Mouse (Mus musculus): ENCODE data around the gene Fam76b. TPM values are rescaled to one million over a fixed set of nuclear protein-coding genes. Genes with fewer than 3 reads are reported as not detected.
A peak's percentile ranks its signal among the peaks of the same experiment; 100 is the strongest.

Gene Fam76b
- total RNA-seq, 2 experiments from 2014 or later = 19.3 to 19.9 TPM

DNA sequence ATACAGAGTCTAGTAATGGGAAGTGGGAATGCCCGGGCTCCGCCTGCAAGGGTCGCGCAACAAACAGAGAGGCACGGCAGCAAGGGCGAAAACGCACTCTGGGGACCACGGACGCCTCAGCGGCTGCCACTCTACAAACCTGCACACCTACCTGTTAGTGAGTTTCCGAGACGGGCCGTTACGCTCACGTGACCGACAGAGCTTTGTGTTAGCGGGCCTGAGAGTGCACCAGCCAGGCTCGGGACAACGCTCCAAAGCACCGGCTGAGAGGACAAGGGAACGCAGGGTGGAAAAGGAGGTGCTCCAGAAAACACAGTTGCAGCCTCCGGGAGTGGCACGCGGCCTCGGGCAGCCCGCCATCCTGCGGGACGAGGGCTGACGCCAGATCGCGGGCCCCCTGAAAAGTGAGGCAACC, 1.1 kb upstream of the Fam76b start:
- Histone ChIP-seq H3K4me3 (peak overlapping the region; percentile 98), H3K27ac (peak overlapping the region; percentile 85)
- no peak for TF ChIP-seq CTCF (IDR thresholded peaks at IDR 0.05)
- DNase-seq (ENCODE audit: extremely low spot score in 1 of 2, low spot score in 2 of 2) = no peak
- intact Hi-C loops (cut with DNase I) = loop anchor here (2.0 to 5.0 kb wide), 2 partner anchors 584 to 676 kb away; partner anchors contain the start of genes Cwc15 and Kdm4d

DNA sequence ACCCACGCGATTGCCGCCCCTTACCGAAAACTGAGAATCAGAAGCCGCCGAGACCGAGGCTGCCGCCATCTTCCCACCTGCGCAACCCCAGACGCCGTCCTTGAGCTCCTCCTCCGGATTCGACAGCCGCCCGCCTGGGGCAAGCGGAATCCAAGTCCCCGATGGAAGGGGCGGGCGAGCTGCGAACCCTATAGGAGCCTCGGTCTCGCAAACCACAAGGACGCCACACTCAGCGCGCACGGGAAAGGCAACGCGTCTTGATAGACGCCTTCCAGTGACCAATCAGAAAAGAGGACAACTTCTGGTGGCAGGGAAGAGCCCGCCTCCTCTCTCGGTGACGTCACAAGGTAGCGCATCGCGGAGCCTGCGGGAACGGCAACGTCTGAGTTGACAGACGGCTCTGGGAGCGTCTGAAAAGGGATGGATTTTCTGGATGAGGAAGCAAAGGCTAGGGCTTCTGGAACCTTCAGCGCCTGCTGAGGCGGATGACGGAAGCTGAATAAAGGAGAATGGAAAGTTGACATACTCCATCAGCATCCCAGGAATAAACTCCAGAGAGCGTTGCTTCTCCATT, 597 bp upstream of the Fam76b start, which contains the start of gene Cep57:
TSS of gene Cep57 (minus strand) at position 276 of the 574 bp plus-strand sequence.
- intact Hi-C loops (cut with DNase I) = loop anchor here (2.0 to 5.0 kb wide), 2 partner anchors 584 to 675 kb away; partner anchors contain the start of genes Cwc15 and Kdm4d
- TF ChIP-seq CTCF (IDR thresholded peaks at IDR 0.05) = no peak; the same call in 1 of the 2 replicates
- H3K27ac ChIP-seq = peak within 1 kb of the TSS; percentile 99
- peak; percentile 92 to 96 for DNase-seq (ENCODE audit: extremely low spot score in 1 of 2, low spot score in 2 of 2)
- peak within 1 kb of the TSS; percentile 98 for H3K4me3 ChIP-seq

DNA sequence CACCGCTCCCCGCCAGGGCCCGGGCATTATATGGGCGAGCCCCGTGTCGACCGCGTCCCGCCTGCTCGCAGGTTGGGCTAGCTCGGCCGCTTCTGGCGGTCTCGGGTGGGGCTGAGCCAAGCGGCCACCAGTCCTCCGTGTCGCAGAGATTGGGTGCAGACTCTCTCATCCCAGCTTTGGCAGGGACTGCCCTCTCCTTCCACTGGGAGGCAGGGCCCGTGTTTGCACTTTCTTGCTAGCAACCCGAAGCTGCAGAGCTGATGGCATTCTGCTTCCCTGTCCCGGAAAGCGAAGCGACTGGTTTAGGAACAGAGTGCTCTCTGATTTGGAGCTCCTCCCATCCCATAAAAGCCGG, 548 bp downstream of the Fam76b start:
- TF ChIP-seq CTCF (IDR thresholded peaks at IDR 0.05) = peak; percentile 10
- Histone ChIP-seq H3K27ac (peak overlapping the region; percentile 99), H3K4me3 (peak overlapping the region; percentile 98)
- intact Hi-C loops (cut with DNase I) = loop anchor here (5.0 kb wide), 1 partner anchor 674 kb away; the partner anchor contains the start of genes Cwc15 and Kdm4d
- no peak for DNase-seq (ENCODE audit: extremely low spot score in 1 of 2, low spot score in 2 of 2)

GRCm38 (mm10) chr9:13835256-13835655, 7.7 kb downstream of the Fam76b start:
- DNase-seq (ENCODE audit: extremely low spot score in 1 of 2, low spot score in 2 of 2) = no peak
- TF ChIP-seq CTCF (IDR thresholded peaks at IDR 0.05) = no peak
- intact Hi-C loops (cut with DNase I) = no loop called here
- no peak overlapping the region for H3K27ac ChIP-seq
- H3K4me3 ChIP-seq = no peak overlapping the region

GRCm38 (mm10) chr9:13836726-13837125, 9.2 kb downstream of the Fam76b start:
- intact Hi-C loops (cut with DNase I) = no loop called here
- DNase-seq (ENCODE audit: extremely low spot score in 1 of 2, low spot score in 2 of 2) = no peak
- no peak for TF ChIP-seq CTCF (IDR thresholded peaks at IDR 0.05)
- H3K27ac ChIP-seq = no peak overlapping the region
- no peak overlapping the region for H3K4me3 ChIP-seq

DNA sequence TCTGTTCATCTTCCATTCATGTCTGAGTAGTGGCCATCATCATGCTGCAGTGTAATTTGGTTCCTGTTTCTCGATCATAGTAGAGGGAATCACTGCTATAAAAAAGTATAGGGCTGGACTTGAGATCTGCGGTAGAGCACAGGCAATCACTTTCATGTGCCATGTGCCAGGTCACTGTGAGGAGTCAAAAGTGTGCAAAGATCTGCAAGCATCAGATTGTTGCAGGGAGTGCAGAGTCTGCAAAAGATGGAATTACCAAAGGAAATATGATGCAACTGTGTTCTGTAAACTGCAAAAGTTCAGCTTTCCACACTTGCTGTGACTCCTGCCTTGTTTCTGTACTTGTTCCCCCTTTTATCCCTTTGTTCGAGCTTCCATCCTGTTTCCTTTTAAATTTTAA, 20.1 kb downstream of the Fam76b start:
- Histone ChIP-seq H3K4me3 (no peak overlapping the region), H3K27ac (no peak overlapping the region)
- TF ChIP-seq CTCF (IDR thresholded peaks at IDR 0.05) = no peak
- intact Hi-C loops (cut with DNase I) = loop anchor here (5.0 kb wide), 1 partner anchor 475 kb away; no protein-coding TSS in a partner anchor
- DNase-seq (ENCODE audit: extremely low spot score in 1 of 2, low spot score in 2 of 2) = no peak

DNA sequence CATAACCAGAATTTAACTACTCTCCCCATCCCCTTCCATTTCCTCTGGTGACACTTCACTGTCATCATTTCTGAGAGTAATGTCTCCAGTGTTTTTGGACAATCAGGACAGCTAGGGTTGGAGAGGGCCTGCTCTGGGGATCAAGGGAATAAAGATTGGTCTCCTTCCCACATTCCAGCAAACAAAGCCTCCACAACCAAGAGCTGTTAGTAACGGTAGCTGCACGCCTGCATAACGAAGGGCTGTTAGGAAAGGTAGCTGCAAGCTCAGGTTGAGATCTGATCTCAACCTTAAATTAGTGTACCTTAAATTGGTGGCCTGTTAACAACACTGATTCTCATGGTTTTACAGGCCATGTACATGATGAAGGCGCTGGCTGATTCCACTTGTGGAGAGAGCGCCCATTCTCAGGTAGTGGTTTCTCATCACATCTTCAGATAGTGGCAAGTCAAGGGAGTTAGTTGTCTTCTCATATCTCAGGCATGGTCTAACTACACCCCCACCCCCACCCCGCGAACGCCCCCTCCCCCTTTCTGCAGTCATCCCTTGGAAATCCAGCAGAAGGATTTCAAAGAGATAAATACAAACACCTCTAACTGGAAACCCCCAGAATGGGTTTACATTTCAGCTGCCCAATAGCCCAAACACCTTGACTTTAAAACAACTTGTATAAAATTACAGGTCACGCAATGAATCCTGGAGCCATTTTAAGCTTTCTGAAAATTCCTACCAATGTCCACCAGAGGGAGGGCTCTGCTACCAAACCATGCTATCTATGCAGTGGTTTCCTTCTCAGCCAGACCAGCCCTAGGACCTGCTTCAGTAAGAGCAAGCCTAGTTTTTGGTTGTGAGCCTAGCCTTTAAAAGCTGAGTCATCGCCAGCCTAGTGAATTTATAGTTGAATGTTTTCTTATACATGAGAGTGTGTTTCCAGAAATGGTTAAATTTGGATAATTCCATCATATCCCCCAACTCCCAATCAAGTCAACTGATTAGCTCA, 21.3 kb downstream of the Fam76b start:
- DNase-seq (ENCODE audit: extremely low spot score in 1 of 2, low spot score in 2 of 2) = peak; percentile 20 to 31
- no peak overlapping the region for H3K27ac ChIP-seq
- intact Hi-C loops (cut with DNase I) = loop anchor here (1.0 to 5.0 kb wide), 2 partner anchors 474 to 494 kb away; no protein-coding TSS in a partner anchor
- peak; percentile 69 for TF ChIP-seq CTCF (IDR thresholded peaks at IDR 0.05)
- no peak overlapping the region for H3K4me3 ChIP-seq

DNA sequence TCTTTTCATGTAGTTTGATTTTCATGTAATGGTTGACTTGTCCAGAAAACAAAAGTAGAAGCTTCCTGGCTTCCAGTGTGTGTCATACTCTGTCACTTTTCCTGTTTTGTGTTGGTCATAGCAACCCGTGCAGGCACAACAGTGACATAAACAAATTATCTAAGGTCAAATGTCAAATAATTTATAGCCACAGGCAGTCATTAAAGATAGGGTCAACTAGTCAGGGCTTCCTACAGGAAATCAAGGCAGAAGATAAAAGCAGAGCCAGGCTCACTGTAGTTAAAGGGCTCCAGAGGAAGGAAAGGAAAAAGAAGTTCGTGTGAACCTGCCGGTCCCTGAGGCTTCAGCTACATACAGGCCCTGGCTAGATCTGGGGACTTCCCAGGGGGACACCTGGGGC, 26.4 kb downstream of the Fam76b start:
- no peak for DNase-seq (ENCODE audit: extremely low spot score in 1 of 2, low spot score in 2 of 2)
- Histone ChIP-seq H3K4me3 (no peak overlapping the region), H3K27ac (no peak overlapping the region)
- TF ChIP-seq CTCF (IDR thresholded peaks at IDR 0.05) = no peak
- intact Hi-C loops (cut with DNase I) = no loop called here

DNA sequence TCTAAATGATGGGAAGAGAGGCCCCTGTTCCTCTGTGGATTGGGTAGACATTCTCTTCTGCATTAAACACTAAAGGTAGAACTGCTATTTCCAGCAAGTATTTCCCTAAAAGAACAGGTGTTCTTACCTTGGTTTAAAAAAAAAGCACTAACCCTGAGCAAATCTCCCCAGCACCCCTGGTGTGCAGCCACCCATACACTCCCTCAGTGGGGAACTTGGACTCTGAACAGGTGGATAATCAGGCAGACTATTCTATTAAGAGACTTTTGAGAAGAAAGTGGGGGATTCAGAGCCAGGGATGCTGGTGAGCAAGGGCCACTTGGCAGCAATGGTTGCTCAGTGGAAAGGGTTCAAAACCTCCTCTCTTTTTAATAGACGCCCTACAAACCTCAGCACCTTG, 28.7 kb downstream of the Fam76b start:
- TF ChIP-seq CTCF (IDR thresholded peaks at IDR 0.05) = no peak
- no peak for DNase-seq (ENCODE audit: extremely low spot score in 1 of 2, low spot score in 2 of 2)
- intact Hi-C loops (cut with DNase I) = no loop called here

GRCm38 (mm10) chr9:13856777-13857176, 29.3 kb downstream of the Fam76b start:
- H3K27ac ChIP-seq = no peak overlapping the region
- no peak for TF ChIP-seq CTCF (IDR thresholded peaks at IDR 0.05)
- intact Hi-C loops (cut with DNase I) = no loop called here
- DNase-seq (ENCODE audit: extremely low spot score in 1 of 2, low spot score in 2 of 2) = no peak
- H3K4me3 ChIP-seq = no peak overlapping the region

More for the DNA sequence above, 28.7 kb downstream of the Fam76b start:
- Histone ChIP-seq H3K4me3 (no peak overlapping the region), H3K27ac (no peak overlapping the region)

DNA sequence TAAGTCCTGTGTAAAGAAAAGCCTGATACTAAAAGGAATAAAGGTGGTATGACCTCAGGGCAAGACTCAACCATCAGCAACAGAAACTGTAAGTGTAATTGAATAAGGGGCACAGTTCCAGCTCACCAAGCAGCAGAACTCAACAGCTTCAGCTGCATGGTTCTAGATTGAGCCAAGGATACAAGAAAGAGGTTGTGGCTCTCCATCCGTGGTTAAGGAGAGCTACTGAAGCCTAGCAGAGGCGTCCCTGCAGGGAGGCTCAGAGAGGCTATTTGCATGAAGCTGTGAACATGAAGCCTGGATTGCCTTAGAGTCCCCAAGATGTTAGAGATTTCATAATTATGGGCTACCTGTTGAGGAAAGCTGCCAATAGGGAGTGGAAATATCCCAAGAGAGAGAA, 40.1 kb downstream of the Fam76b start:
- DNase-seq (ENCODE audit: extremely low spot score in 1 of 2, low spot score in 2 of 2) = no peak
- no peak for TF ChIP-seq CTCF (IDR thresholded peaks at IDR 0.05)
- no peak overlapping the region for H3K27ac ChIP-seq
- no peak overlapping the region for H3K4me3 ChIP-seq
- intact Hi-C loops (cut with DNase I) = no loop called here

DNA sequence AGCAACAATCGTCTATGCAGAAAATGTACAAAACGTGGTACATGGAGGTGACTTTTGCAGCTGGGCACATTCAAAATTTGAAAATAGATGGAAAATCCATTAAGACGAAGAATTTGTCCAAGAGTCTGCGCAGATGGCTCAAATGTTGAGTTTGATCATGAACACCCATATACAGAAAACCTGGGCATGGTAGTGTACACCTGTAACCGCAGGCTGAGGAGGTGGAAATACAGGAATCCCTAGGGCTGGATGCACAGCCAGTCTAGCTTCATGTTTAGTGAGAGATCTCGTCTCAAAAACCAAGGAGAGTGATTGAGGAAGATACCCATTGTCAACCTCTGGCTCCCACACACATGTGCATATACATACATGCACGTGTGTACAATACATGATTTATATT, 44.1 kb downstream of the Fam76b start:
- no peak for TF ChIP-seq CTCF (IDR thresholded peaks at IDR 0.05)
- Histone ChIP-seq H3K27ac (no peak overlapping the region), H3K4me3 (no peak overlapping the region)
- intact Hi-C loops (cut with DNase I) = no loop called here
- no peak for DNase-seq (ENCODE audit: extremely low spot score in 1 of 2, low spot score in 2 of 2)
